Mouse (Mus musculus) hindbrain, embryonic 12.5 days (tissue): Measurements from ENCODE around the gene Ctf2. TPM values are rescaled to one million over a fixed set of nuclear protein-coding genes. Genes with fewer than 3 reads are reported as not detected.

Source experiments
- ATAC-seq: fragments of 200-750 bp; cut with Nextera tagmentation; 2 replicates; pipeline ENCODE4 v1.8.0; 2017; ENCODE audit warnings: moderate TSS enrichment; ENCODE audit not compliant: low FRiP score
- H3K27ac ChIP-seq: fragments of 300-500 bp; sonication (generic); 2 replicates; pipeline ENCODE4 v1.5.1; 2016; ENCODE audit warnings: mild to moderate bottlenecking
- H3K27me3 ChIP-seq: fragments of 300-500 bp; sonication (generic); 2 replicates; pipeline ENCODE4 v1.6.1; 2016; ENCODE audit warnings: mild to moderate bottlenecking
- H3K36me3 ChIP-seq: fragments of 300-500 bp; sonication (generic); 2 replicates; pipeline ENCODE4 v1.6.1; 2016; ENCODE audit warnings: mild to moderate bottlenecking
- H3K4me1 ChIP-seq: fragments of 300-500 bp; sonication (generic); 2 replicates; pipeline ENCODE4 v1.6.1; 2016
- H3K4me2 ChIP-seq: fragments of 300-500 bp; sonication (generic); replicated peaks from 2 replicates; pipeline ENCODE4 v1.6.1; 2016; ENCODE audit warnings: mild to moderate bottlenecking
- H3K4me3 ChIP-seq: fragments of 300-500 bp; sonication (generic); 2 replicates; pipeline ENCODE4 v1.5.1; 2016; ENCODE audit warnings: mild to moderate bottlenecking
- H3K9ac ChIP-seq: fragments of 300-500 bp; sonication (generic); 2 replicates; pipeline ENCODE4 v1.6.1; 2016; ENCODE audit warnings: mild to moderate bottlenecking, moderate library complexity
- H3K9me3 ChIP-seq: fragments of 300-500 bp; sonication (generic); replicated peaks from 2 replicates; pipeline ENCODE4 v1.6.1; 2016; ENCODE audit warnings: mild to moderate bottlenecking
- WGBS: fragments of 180-500 bp; shearing (Covaris S2); methylation state at CpG from one replicate; pipeline ENCODE4 v1.1.7; 2016; 5-methylcytosine and 5-hydroxymethylcytosine counted together
- polyA plus RNA-seq: library from polyadenylated mRNA; unstranded; fragments of >200 nt; fragmentation: Nextera tagmentation; extraction: Ambion mirVana; gene quantifications from 2 replicates; pipeline ENCODE4 v1.2.1, GENCODE M21; 2016

Gene Ctf2
- polyA plus RNA-seq, 1 experiment from 2014 or later, result not detected

DNA sequence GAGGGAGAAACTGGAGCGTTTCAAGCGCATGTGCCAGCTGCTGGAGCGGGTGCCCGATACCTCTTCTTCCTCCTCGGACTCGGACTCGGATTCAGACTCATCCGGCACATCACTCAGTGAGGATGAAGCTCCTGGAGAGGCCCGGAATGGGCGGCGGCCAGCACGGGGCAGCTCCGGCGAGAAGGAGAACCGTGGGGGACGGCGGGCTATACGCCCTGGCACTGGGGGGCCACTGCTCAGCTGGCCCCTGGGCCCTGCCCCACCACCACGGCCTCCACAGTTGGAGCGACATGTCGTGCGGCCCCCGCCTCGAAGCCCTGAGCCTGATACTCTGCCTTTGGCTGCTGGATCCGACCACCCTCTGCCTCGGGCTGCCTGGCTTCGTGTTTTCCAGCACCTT lies 20.1 kb upstream of the Ctf2 start:
- H3K4me1 ChIP-seq, result peaks cover 33% of the 10 kb centered on the region
- no peak overlapping the region for H3K4me2 ChIP-seq
- H3K27me3 ChIP-seq, result no peaks in the 10 kb centered on the region
- ATAC-seq, result no peak
- 0 out of 2 replicates have a peak overlapping the region, but pooled peaks have one; percentile 4 for H3K9ac ChIP-seq
- WGBS, result 93% methylated on average over 27 of the region's 27 CpGs
- H3K9me3 ChIP-seq, result no peaks in the 10 kb centered on the region
- H3K4me3 ChIP-seq, result no peak overlapping the region
- peaks cover 92% of the 10 kb centered on the region for H3K36me3 ChIP-seq
- no peak overlapping the region for H3K27ac ChIP-seq

DNA sequence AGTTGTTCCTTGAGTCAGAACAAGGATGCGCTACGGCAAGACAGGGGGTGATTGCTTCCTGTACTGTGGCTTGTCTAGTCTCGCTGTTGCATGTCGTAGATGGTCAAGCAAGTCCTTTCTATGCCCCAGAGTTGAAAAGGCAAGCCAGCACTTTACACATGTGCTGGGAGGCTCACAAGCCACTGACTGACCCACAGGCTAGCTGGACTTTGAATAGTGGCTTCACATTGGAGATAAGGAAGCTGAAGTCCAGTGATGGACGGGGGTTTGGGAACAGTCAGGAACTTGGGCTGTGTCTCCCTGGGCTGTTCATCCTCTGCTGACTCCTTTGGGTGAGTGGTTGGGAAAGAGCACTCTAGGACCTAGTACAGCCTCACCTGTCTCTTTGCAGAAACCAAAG lies 19.7 kb upstream of the Ctf2 start:
- WGBS, result 95% methylated on average over 5 of the region's 5 CpGs
- Histone ChIP-seq H3K9me3 (no peaks in the 10 kb centered on the region), H3K9ac (no peak overlapping the region), H3K27ac (no peak overlapping the region), H3K27me3 (no peaks in the 10 kb centered on the region), H3K4me2 (no peak overlapping the region), H3K36me3 (peaks cover 87% of the 10 kb centered on the region), H3K4me3 (no peak overlapping the region), H3K4me1 (peaks cover 33% of the 10 kb centered on the region)
- ATAC-seq, result no peak

DNA sequence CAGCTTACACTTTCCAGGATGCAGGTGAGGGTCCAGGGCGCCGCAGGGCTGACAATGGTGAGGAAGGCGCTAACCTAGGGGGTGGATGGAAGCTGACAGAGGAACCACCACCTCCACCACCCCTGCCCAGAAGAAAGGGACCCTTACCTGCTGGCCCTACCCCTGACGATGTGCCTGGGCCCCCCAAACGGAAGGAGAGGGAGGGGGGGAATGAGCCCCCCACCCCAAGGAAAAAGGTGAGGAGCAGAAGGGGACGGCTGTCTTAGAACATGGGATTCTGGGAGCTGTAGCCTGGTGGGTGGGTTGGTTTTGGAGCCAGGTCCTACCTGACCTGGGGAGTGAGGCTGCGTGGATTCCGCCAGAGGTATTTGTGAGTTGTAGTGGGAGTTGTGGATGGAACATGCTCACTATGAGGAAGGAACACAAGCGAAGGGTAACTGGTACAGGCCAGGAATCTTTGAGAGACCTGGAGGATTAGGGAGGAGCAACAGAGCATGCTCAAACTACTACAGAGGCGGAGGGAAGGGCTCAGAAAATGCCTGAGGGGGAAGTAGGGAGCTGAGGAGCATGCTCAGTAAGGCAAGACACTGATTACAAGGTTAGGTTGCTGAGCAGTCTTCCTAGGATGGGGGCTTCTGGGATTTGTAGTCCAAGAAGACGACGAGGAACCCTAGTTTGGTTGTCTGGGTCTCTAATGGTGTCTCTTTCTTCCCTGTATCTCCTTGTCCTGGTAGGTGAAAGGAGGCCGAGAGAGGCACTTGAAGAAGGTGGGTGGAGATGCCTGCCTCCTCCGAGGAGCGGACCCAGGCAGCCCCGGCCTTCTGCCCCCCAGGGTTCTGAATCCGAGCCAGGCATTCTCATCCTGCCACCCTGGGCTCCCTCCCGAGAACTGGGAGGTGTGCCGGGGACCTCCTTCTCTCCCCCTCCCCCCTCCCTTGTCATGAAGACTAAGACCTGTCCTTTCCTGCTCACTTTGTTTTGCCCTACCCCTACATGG lies 18.5 kb upstream of the Ctf2 start:
- no peak overlapping the region for H3K4me3 ChIP-seq
- 0 out of 2 replicates have a peak overlapping the region, but pooled peaks have one; percentile 8 for H3K27ac ChIP-seq
- no peaks in the 10 kb centered on the region for H3K27me3 ChIP-seq
- ATAC-seq, result no peak
- H3K9ac ChIP-seq, result 0 out of 2 replicates have a peak overlapping the region, but pooled peaks have one; percentile 13
- no peak overlapping the region for H3K4me2 ChIP-seq
- H3K9me3 ChIP-seq, result no peaks in the 10 kb centered on the region
- 92% methylated on average over 19 of the region's 19 CpGs for WGBS
- H3K4me1 ChIP-seq, result peaks cover 24% of the 10 kb centered on the region
- peaks cover 75% of the 10 kb centered on the region for H3K36me3 ChIP-seq

DNA sequence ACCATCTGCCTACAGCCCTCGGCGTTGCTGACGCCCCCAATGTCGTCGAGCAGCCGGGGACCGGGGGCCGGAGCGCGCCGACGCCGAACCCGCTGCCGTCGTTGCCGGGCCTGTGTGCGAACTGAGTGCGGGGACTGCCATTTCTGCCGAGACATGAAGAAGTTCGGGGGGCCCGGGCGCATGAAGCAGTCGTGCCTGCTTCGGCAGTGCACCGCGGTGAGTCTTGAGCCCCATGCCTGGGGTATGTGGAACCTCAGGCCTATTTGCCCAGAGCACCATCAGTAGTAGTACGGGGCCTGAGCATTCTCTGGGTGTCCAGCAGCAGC lies 16.2 kb upstream of the Ctf2 start:
- peak overlapping the region; percentile 8; the same call in 1 of the 2 replicates for H3K9ac ChIP-seq
- WGBS, result 94% methylated on average over 28 of the region's 28 CpGs
- no peaks in the 10 kb centered on the region for H3K27me3 ChIP-seq
- peaks cover 28% of the 10 kb centered on the region for H3K4me1 ChIP-seq
- H3K36me3 ChIP-seq, result peaks cover 53% of the 10 kb centered on the region
- no peaks in the 10 kb centered on the region for H3K9me3 ChIP-seq
- H3K4me3 ChIP-seq, result peak overlapping the region; percentile 94; the same call in 1 of the 2 replicates
- ATAC-seq, result no peak
- no peak overlapping the region for H3K27ac ChIP-seq
- H3K4me2 ChIP-seq, result peak overlapping the region; percentile 68

DNA sequence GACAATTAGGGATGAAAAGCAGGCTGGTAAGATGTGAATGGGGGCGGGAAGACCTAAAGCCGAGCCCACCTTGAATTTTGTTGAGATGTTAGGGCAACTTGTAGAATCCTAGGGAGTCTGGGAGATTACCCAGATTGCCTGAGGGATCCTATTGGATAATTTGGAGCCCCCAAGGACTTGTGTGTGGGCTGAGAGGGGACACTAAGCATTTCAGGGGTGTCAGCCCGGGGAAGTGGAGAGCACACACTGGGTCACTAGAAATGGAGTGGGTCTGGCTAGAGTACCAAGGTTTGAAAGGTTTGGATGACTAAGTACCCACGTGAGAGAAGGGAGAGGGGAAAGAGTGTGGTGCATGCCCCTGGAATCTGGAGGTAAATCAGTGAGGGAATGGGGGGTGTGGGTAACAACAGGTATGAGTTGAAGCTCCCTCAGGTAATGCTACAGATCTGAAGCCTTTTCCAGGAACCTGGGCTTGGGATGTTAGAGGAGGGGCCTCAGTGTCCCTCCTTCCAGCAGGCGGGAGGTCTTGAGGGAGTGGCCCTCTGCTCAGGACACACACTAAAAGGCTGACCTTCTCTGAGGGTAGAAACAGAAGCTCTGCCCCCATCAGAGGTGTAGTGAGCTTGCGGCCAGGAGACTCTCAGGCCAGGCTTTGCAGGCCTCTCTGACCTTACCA lies 15.7 kb upstream of the Ctf2 start:
- H3K27ac ChIP-seq, result peak overlapping the region; percentile 92; the same call in 1 of the 2 replicates
- peak overlapping the region; percentile 94 for H3K4me3 ChIP-seq
- WGBS, result 40% methylated on average over 6 of the region's 6 CpGs
- peaks cover 24% of the 10 kb centered on the region for H3K4me1 ChIP-seq
- H3K36me3 ChIP-seq, result peaks cover 48% of the 10 kb centered on the region
- H3K9ac ChIP-seq, result peak overlapping the region; percentile 96
- H3K9me3 ChIP-seq, result no peaks in the 10 kb centered on the region
- no peak for ATAC-seq
- H3K4me2 ChIP-seq, result peak overlapping the region; percentile 68
- no peaks in the 10 kb centered on the region for H3K27me3 ChIP-seq

DNA sequence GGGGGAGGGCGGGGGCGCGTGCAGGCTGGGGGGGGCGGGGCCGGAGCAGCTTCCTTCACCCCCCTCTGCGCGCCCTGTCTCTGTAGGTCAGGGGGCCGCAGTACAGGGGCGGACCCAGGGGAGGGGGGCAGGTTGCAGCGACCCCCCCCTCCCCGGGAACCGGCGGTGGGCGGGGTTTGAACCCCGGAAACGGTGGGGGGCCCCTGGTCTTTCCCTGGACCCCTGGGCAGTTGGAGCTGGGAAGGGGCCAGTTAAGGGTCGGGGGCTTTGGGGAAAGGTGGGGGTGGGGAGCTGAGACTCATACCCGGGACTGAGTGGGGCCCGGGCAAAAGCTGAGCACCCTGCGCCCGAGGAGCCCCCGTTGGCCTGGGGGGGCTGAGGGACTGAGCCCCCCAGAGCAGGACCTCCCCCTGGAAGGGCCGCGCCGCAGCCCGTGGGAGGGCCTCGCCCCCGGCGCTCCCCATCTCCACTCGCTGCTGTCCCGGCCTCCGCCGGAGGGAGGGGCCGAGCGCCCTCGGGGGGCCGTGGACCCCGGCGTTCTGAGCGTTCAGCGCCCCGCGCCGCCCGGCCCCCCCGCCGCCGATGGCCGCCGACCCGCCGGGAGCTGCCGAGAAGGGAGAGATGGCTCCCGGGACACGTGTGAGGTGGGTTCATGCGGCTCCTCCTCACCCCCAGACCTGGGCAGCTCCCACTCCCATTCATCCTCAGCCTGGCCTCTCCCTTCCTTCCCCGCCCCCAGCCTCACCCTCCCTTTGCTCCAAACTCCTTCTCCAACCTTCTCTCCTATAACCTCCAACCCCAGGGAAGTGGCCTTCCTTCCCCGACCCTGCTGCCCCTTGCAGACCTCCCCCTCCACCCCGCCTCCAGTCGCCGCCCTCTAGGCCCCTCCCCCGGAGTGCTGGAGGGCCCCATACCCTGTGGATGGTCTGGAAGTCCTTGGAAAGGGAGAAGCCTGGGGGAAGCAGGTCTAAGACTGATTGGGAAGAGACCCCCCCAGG lies 14.8 kb upstream of the Ctf2 start:
- peaks cover 39% of the 10 kb centered on the region for H3K36me3 ChIP-seq
- peak; percentile 4 for ATAC-seq
- WGBS, result 0% methylated on average over 43 of the region's 62 CpGs
- H3K9ac ChIP-seq, result peak overlapping the region; percentile 96
- peak overlapping the region; percentile 94 for H3K4me3 ChIP-seq
- no peaks in the 10 kb centered on the region for H3K27me3 ChIP-seq
- peak overlapping the region; percentile 68 for H3K4me2 ChIP-seq
- H3K9me3 ChIP-seq, result no peaks in the 10 kb centered on the region
- peaks cover 20% of the 10 kb centered on the region for H3K4me1 ChIP-seq
- H3K27ac ChIP-seq, result peak overlapping the region; percentile 92

DNA sequence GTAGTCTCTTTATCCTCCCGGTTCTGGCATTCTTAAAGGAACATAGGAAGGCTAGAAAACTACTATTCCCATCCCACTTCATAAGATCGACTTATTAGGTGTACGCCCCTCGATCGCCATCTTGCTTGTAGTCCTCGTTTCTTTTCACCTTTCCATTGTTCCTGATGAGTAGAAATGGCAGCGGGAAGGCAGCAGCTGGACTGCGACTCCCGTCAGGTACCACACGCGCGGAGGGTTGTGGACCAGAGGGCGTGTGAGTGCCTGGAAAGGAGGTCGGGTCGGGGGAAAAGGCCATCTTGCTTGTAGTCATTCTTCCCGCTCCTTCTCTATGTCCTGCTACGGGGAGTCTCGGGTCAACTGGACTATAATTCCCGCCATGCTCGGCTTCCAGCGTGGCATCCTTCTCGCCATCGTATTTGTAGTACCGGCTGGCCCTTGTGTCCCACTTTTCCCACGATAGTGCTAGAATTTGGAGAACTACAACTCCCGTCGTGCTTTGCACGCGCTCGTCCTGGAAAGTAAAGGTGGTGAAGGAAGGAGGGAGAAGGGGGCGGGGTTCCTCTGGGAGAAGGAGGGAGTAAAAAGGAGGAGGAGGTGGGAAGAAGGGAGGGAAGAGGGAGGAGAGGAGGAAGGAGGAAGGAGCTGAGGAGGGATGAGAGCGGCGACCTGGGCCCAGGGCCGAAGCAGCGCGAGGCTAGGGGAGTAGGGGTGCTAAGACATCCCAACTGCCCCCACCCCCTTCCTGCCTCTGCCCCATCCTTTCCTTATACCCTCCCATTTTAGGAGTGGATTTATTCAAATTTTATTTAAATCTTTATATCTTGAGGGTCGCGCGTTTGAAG lies 13.9 kb upstream of the Ctf2 start:
- under 1% methylated on average over 39 of the region's 39 CpGs for WGBS
- Histone ChIP-seq H3K27me3 (no peaks in the 10 kb centered on the region), H3K36me3 (peaks cover 30% of the 10 kb centered on the region), H3K4me1 (peaks cover 20% of the 10 kb centered on the region), H3K4me3 (peak overlapping the region; percentile 94), H3K9ac (peak overlapping the region; percentile 96), H3K27ac (peak overlapping the region; percentile 92), H3K9me3 (no peaks in the 10 kb centered on the region), H3K4me2 (peak overlapping the region; percentile 68)
- peak; percentile 89 for ATAC-seq

DNA sequence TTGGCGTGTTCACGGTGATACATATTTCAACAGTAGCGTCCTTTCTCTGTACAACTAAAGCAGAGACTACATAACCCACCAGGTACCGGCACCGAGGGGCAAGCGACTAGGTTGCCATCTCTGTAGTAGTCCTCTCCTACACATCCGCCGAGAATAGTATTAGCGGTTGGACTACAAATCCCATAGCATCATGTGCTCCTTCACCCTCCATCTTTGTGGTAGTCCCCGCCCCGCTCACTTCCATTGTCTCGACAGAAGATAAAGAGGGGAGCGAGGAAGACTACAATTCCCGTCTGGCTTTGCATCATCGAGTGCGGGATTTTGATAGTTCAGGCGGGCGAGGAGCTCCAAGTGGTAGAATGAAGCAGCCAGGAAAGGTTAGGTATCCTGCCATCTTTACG lies 13.3 kb upstream of the Ctf2 start:
- peaks cover 24% of the 10 kb centered on the region for H3K36me3 ChIP-seq
- peak overlapping the region; percentile 94 for H3K4me3 ChIP-seq
- H3K9ac ChIP-seq, result peak overlapping the region; percentile 51
- H3K27ac ChIP-seq, result peak overlapping the region; percentile 92
- WGBS, result 0% methylated on average over 19 of the region's 19 CpGs
- ATAC-seq, result peak; percentile 88
- H3K9me3 ChIP-seq, result no peaks in the 10 kb centered on the region
- no peaks in the 10 kb centered on the region for H3K27me3 ChIP-seq
- H3K4me1 ChIP-seq, result peaks cover 20% of the 10 kb centered on the region
- peak overlapping the region; percentile 68 for H3K4me2 ChIP-seq

DNA sequence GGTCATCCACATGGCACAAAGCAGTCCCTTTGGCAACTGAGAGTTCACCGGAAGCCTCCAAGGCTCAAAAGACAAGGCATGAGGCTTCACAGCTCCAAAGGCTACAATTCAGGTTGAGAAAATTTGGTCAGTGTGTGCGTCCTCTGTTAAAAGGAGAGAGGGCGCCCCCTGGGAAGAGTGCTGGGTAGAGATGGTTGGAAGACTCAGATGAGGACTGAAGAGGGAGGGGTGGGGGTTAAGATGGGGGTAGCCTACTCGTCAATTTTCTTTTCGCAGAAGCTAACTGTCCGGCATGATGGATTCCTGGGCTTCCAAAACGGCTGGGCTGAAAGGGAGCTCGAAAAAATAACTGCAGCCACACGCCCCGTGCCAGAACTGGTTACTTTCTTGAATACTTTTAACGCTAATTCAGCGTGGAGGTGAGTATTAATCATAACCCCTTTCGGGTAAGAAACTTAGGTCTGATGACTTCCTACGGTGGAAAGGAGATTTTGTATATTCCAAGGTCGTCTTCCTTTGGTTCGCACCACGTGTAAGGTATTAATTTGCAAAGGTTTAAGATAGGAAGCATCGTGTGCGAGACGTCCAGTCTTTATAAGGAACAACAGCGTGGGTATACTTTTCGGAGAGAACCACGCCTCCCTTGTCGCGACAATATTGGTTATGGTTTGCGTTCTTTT lies 12.5 kb upstream of the Ctf2 start, which contains the start of gene Fbxl19:
TSS of gene Fbxl19 (plus strand) at position 178 of the 680 bp plus-strand sequence.
- Histone ChIP-seq H3K27me3 (no peaks in the 10 kb centered on the region), H3K4me1 (peaks cover 20% of the 10 kb centered on the region), H3K9me3 (no peaks in the 10 kb centered on the region), H3K27ac (peak within 1 kb of the TSS; percentile 92), H3K4me3 (peak within 1 kb of the TSS; percentile 94), H3K9ac (peak within 1 kb of the TSS; percentile 51), H3K36me3 (peaks cover 16% of the 10 kb centered on the region), H3K4me2 (peak within 1 kb of the TSS; percentile 68)
- under 1% methylated on average over 26 of the region's 26 CpGs for WGBS
- ATAC-seq, result no peak

DNA sequence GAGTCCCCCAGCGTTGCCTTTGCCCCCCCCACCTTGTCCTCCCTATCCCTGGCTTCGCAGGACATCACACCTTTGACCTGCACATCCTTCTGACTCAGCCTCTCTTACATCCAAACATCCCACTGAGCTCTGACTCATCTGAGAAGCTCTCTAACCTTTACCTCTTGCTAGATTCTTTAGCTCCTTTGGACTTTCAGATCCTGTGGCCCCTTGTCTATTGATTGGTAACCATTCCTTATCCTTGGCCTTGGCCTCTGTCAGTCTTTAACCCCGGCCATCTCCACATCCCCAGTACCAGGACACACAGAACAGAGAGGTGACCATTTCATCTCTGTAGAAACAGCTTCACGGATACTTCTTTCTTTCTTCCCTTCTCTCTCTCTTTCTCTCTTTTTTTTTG lies 1.8 kb downstream of the Ctf2 start:
- no peak overlapping the region for H3K9ac ChIP-seq
- H3K4me1 ChIP-seq, result no peaks in the 10 kb centered on the region
- H3K4me3 ChIP-seq, result no peak overlapping the region
- H3K36me3 ChIP-seq, result no peaks in the 10 kb centered on the region
- 0 out of 2 replicates have a peak, but pooled peaks cover 3% of the 10 kb centered on the region for H3K27me3 ChIP-seq
- ATAC-seq, result no peak
- H3K9me3 ChIP-seq, result no peaks in the 10 kb centered on the region
- 75% methylated on average over 4 of the region's 4 CpGs for WGBS
- no peak overlapping the region for H3K4me2 ChIP-seq
- no peak overlapping the region for H3K27ac ChIP-seq
